Mouse (Mus musculus): ENCODE results near the gene Por. TPM values are rescaled to one million over a fixed set of nuclear protein-coding genes. Genes with fewer than 3 reads are reported as not detected.

The Por gene
- polyA plus RNA-seq, 1 experiment from 2014 or later: 97.3 TPM

DNA sequence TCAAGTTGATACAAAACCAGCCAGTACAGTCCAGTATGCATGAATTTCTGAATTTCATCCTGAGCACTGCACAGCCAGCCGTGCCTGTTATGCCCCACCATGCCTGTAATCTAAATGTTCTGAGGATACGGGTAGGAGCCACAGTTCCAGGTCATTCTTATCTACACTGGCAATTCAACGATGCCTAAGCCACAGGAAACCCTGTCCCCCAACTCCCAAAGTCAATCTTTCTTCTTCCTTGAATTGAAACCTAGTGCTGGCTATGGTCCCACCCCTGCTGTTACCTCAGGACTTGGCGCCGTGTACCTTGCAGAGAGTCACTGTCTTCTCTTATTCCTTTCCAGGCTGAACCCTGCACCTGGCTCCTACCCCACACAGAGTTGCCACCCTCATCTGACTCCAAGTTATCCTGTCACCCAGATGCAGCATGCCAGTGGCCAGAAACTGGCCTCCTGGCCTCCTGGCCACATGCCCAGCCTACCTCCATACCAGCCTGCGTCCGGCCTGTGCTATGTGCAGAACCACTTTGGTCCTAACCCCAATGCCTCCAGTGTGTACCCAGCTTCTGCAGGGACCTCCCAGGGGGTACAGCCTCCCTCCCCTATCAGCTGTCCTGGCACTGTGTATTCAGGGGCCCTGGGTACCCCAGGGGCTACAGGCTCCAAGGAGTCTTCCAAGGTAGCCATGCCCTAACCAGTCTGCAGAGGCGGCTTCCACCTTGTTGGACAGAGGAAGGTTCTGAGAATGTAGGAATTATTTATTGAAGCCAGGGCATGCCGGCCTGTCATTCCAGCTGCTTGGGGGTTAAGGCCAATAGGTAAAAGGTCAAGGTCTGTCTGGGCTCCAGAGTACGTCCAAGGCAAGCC, 26.9 kb upstream of the Por start:
- Histone ChIP-seq H3K4me1 (0 out of 2 replicates have a peak, but pooled peaks cover 3% of the 10 kb centered on the region), H3K4me3 (no peak overlapping the region), H3K27ac (replicated peaks) (no peak overlapping the region), H3K36me3 (replicated peaks) (peaks cover 58% of the 10 kb centered on the region), H3K9me3 (no peaks in the 10 kb centered on the region), H3K27me3 (replicated peaks; ENCODE audit: low read depth, poor library complexity, severe bottlenecking) (no peaks in the 10 kb centered on the region)
- 82% methylated on average over 10 of the region's 10 CpGs for WGBS
- no peak for DNase-seq (ENCODE audit: low spot score)

DNA sequence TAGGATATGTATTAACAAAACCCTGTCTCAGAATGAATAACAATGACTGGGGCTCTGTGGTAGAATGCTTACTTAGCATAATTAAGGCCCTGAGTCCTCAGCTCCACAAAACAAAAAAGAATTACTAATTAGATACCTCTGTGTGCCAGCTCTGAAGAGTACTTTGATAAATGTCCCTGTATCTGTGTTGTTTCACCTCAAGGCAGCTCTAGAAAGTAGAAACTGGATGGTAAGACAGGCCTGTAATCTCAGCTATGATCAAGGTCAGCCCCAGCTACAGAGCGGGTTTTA, 26.3 kb upstream of the Por start:
- H3K27me3 ChIP-seq (replicated peaks; ENCODE audit: low read depth, poor library complexity, severe bottlenecking): no peaks in the 10 kb centered on the region
- H3K27ac ChIP-seq (replicated peaks): no peak overlapping the region
- H3K4me3 ChIP-seq: no peak overlapping the region
- H3K4me1 ChIP-seq: 0 out of 2 replicates have a peak, but pooled peaks cover 3% of the 10 kb centered on the region
- peaks cover 53% of the 10 kb centered on the region for H3K36me3 ChIP-seq (replicated peaks)
- no peak for DNase-seq (ENCODE audit: low spot score)
- H3K9me3 ChIP-seq: no peaks in the 10 kb centered on the region
- 91% methylated on average over 1 of the region's 1 CpGs for WGBS

DNA sequence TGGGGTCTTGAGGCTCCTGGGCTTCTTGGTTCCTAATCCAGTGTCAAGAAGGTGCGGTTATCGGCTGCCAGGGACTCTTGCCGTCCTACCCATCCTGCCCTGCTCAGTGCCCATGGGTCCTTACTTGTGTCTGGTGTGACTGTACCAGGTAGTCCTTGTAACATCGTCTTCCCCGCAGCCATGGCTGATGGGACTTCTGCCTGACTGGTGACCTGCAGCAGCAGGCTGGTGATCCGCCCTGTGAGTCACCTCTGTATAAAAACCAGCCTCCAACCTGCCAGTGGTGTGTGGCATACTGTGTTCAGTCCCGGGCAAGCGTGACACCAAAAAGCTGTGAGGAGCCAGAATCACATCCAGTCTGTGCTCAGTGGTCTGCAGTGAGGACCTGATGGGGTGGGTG, 26.0 kb upstream of the Por start:
- no peak overlapping the region for H3K4me3 ChIP-seq
- peaks cover 49% of the 10 kb centered on the region for H3K36me3 ChIP-seq (replicated peaks)
- 0 out of 2 replicates have a peak, but pooled peaks cover 3% of the 10 kb centered on the region for H3K4me1 ChIP-seq
- no peaks in the 10 kb centered on the region for H3K27me3 ChIP-seq (replicated peaks; ENCODE audit: low read depth, poor library complexity, severe bottlenecking)
- H3K9me3 ChIP-seq: no peaks in the 10 kb centered on the region
- no peak for DNase-seq (ENCODE audit: low spot score)
- H3K27ac ChIP-seq (replicated peaks): no peak overlapping the region
- 96% methylated on average over 8 of the region's 8 CpGs for WGBS

DNA sequence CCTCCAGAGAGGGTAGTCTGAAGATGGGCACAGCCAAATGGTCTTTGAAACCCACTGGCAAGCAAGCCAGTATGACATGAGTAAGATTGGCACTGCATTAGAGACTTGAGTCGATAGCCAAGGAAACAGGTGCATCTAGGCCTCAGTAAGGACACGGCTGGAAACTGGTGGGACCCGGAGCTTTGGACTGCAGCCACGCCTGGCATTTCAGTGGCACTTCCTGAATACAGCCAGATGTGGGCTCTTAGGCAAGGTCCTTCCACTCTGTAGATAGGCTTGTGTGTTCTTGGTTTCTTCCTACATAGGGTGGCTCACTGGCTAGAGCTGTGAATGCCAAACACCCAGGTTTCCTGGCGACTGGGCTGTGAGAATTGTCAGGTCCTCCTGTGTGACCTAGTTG, 24.5 kb upstream of the Por start:
- Histone ChIP-seq H3K36me3 (replicated peaks) (peaks cover 34% of the 10 kb centered on the region), H3K4me1 (0 out of 2 replicates have a peak, but pooled peaks cover 3% of the 10 kb centered on the region), H3K27ac (replicated peaks) (no peak overlapping the region), H3K27me3 (replicated peaks; ENCODE audit: low read depth, poor library complexity, severe bottlenecking) (no peaks in the 10 kb centered on the region), H3K9me3 (no peaks in the 10 kb centered on the region), H3K4me3 (no peak overlapping the region)
- WGBS: 84% methylated on average over 5 of the region's 5 CpGs
- no peak for DNase-seq (ENCODE audit: low spot score)

DNA sequence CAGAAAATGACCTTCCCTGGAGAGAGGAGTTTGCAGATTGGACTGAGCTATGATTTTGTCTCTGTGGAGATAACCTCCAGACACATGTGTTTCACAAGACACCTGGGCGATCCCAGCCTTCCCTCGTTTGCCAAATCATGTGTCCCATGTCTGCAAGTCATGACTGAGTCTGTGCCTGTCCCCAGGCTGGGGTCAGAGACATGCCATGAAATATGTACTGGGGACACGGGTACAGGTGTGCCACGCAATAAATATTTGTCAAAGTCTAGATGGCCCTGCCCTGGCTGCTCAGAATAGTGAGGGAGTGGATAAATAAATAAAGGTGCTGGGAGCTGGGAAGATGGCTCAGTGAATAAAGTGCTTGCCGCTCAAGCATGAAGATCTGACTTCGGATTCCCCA, 23.8 kb upstream of the Por start:
- no peak overlapping the region for H3K27ac ChIP-seq (replicated peaks)
- H3K9me3 ChIP-seq: no peaks in the 10 kb centered on the region
- peaks cover 27% of the 10 kb centered on the region for H3K36me3 ChIP-seq (replicated peaks)
- H3K4me3 ChIP-seq: no peak overlapping the region
- H3K27me3 ChIP-seq (replicated peaks; ENCODE audit: low read depth, poor library complexity, severe bottlenecking): no peaks in the 10 kb centered on the region
- H3K4me1 ChIP-seq: 0 out of 2 replicates have a peak, but pooled peaks cover 3% of the 10 kb centered on the region
- no peak for DNase-seq (ENCODE audit: low spot score)
- 88% methylated on average over 6 of the region's 6 CpGs for WGBS

DNA sequence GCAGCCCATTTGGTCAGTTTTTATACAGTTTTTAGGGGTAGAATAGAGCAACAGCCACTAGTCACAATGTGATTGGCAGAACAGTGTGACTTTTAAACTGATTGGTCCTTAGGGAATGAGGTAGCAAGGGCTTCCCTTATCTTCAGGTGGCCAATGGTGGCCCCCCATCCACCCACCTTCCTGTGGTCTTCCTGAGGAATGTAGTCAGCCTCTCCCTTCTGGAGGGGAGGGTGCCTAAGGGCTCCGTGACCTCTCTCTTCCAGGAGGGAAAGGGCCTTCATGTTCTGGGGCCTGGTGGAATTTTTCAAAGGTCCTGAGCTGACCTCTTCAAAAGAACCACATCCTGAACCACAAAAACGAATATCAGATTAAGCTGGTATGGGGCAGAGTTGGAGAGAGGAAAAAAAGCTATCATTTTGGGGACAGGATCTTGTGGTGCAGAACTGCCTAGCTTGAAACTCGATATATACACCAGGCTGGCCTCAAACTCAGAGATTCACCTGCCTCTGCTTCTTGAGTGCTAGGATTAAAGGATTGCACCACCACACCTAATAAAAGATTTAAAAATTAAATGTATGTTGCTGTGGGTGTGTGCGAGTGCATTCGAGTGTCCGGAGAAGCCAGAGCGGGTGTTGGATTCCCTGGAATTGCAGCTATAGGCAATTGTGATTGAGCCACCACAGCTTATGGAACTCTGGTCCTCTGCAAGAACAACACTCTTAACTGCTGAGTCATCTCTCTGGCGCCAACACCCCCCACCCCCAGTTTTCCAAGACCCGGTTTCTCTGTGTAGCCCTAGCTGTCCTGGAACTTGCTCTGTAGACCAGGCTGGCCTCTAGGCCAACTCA, 21.1 kb upstream of the Por start:
- Histone ChIP-seq H3K4me1 (peaks cover 11% of the 10 kb centered on the region; the same call in 1 of the 2 replicates), H3K4me3 (no peak overlapping the region), H3K27ac (replicated peaks) (no peak overlapping the region), H3K27me3 (replicated peaks; ENCODE audit: low read depth, poor library complexity, severe bottlenecking) (no peaks in the 10 kb centered on the region), H3K36me3 (replicated peaks) (peaks cover 6% of the 10 kb centered on the region), H3K9me3 (no peaks in the 10 kb centered on the region)
- WGBS: 81% methylated on average over 9 of the region's 9 CpGs
- DNase-seq (ENCODE audit: low spot score): no peak

DNA sequence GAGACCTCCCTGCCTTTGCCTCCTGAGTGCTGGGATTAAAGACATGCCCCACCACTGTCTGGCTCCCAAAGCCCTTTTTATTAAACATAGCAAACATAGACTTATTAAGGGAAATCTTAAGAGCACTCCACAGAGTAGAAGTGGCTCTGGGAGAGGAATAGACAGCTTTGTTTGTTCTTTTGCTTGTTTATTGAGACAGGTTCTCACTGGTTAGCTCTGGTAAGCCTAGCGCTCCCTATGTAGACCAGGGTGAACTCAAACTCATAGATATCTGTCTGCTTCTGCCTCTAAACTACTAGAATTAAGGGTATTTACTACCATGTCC, 20.6 kb upstream of the Por start:
- no peak for DNase-seq (ENCODE audit: low spot score)
- WGBS: 91% methylated on average over 1 of the region's 1 CpGs

DNA sequence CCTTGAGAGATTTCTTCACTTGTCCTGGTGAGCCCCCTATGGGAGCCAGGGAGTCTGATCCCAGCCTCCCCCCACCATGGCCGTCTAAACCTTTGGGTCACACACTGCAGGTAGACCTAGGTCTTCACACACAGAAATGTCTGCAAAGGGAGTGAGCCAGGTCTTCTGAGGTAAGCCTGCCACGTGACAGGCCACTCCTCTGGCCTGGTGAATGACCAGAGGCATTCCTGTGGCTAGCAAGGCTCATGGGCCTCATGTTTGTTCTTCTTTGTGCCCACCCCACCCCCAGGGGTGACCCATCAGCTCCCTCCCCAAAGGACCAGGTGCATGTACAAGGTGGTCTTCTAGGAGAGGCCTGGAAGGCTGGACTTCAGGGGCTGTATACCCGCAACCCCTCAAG, 18.3 kb upstream of the Por start:
- Histone ChIP-seq H3K36me3 (replicated peaks) (no peaks in the 10 kb centered on the region), H3K4me3 (no peak overlapping the region), H3K27me3 (replicated peaks; ENCODE audit: low read depth, poor library complexity, severe bottlenecking) (no peaks in the 10 kb centered on the region), H3K27ac (replicated peaks) (peak overlapping the region; percentile 26; the same call in 1 of the 2 replicates), H3K4me1 (peaks cover 9% of the 10 kb centered on the region; the same call in 1 of the 2 replicates), H3K9me3 (no peaks in the 10 kb centered on the region)
- DNase-seq (ENCODE audit: low spot score): no peak
- 81% methylated on average over 3 of the region's 3 CpGs for WGBS

More for the DNA sequence above, 20.6 kb upstream of the Por start:
- no peak overlapping the region for H3K27ac ChIP-seq (replicated peaks)
- H3K36me3 ChIP-seq (replicated peaks): no peaks in the 10 kb centered on the region
- H3K4me3 ChIP-seq: no peak overlapping the region
- H3K27me3 ChIP-seq (replicated peaks; ENCODE audit: low read depth, poor library complexity, severe bottlenecking): no peaks in the 10 kb centered on the region
- no peaks in the 10 kb centered on the region for H3K9me3 ChIP-seq
- peaks cover 12% of the 10 kb centered on the region; the same call in 1 of the 2 replicates for H3K4me1 ChIP-seq

DNA sequence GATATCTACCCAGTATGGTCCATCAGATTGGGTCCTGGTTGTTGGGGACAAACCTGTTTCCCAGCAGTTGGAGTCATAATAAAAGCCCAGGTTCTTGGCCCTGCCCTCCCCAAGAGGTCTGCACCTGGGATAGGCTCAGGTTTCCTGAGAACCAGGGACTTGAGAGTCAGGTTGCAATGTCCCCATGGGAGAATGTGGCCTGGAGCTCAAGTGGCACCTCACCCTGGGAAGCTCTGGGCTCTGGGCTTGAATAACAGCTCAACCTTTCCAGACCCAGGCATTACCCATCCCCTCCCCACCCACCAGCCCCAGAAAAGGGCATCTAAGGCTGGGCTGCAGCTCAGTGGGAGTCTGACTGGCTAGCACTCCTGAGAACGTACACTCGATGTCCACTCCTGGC, 16.6 kb upstream of the Por start:
- 72% methylated on average over 2 of the region's 2 CpGs for WGBS
- no peaks in the 10 kb centered on the region for H3K9me3 ChIP-seq
- H3K27ac ChIP-seq (replicated peaks): peak overlapping the region; percentile 8; the same call in 1 of the 2 replicates
- H3K4me3 ChIP-seq: no peak overlapping the region
- peaks cover 9% of the 10 kb centered on the region; the same call in 1 of the 2 replicates for H3K4me1 ChIP-seq
- no peaks in the 10 kb centered on the region for H3K27me3 ChIP-seq (replicated peaks; ENCODE audit: low read depth, poor library complexity, severe bottlenecking)
- DNase-seq (ENCODE audit: low spot score): no peak
- H3K36me3 ChIP-seq (replicated peaks): no peaks in the 10 kb centered on the region

DNA sequence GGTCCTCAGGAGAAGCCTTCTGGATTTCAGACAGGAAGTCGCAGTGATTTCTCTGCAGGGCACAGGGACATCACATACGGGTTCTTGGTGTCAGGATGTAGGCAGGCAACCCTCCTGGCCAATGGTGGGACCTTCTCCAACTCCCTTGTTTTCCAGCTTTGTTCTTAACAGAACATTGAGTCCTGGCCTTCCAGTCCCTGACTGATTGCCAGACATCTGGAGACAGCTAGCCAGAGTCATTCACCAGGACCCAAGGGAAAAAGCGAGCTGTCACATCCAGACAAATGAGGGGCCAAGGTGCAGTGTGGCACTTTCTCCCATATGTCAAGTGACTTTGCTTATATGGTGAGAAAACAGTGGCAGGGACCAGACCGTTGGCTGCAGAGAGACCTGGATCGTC, 13.8 kb upstream of the Por start:
- Histone ChIP-seq H3K27ac (replicated peaks) (no peak overlapping the region), H3K4me1 (peaks cover 9% of the 10 kb centered on the region; the same call in 1 of the 2 replicates), H3K4me3 (no peak overlapping the region), H3K9me3 (no peaks in the 10 kb centered on the region), H3K36me3 (replicated peaks) (no peaks in the 10 kb centered on the region), H3K27me3 (replicated peaks; ENCODE audit: low read depth, poor library complexity, severe bottlenecking) (no peaks in the 10 kb centered on the region)
- WGBS: 82% methylated on average over 5 of the region's 5 CpGs
- DNase-seq (ENCODE audit: low spot score): no peak

DNA sequence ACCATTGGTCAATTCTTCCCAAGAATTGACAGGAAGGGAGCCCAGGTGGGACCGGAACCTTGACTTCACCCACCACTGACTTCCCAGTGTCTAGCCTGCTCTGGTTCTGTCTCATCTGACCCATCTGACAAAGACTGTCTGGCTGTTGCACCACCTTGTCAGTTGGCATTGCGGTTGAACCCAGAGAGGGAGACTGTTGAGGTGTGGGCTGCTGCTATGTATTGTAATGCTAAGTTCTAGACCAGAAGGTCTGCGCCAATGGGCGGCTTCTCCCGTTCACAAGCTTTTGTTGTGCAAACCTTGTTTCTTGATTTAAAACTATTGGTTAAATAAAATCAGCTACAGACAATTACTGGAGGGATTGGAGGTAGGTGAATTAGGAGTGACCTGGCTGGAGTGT, 12.7 kb upstream of the Por start:
- Histone ChIP-seq H3K4me1 (peaks cover 9% of the 10 kb centered on the region; the same call in 1 of the 2 replicates), H3K27ac (replicated peaks) (no peak overlapping the region), H3K36me3 (replicated peaks) (no peaks in the 10 kb centered on the region), H3K9me3 (no peaks in the 10 kb centered on the region), H3K4me3 (no peak overlapping the region), H3K27me3 (replicated peaks; ENCODE audit: low read depth, poor library complexity, severe bottlenecking) (no peaks in the 10 kb centered on the region)
- 83% methylated on average over 5 of the region's 5 CpGs for WGBS
- no peak for DNase-seq (ENCODE audit: low spot score)

DNA sequence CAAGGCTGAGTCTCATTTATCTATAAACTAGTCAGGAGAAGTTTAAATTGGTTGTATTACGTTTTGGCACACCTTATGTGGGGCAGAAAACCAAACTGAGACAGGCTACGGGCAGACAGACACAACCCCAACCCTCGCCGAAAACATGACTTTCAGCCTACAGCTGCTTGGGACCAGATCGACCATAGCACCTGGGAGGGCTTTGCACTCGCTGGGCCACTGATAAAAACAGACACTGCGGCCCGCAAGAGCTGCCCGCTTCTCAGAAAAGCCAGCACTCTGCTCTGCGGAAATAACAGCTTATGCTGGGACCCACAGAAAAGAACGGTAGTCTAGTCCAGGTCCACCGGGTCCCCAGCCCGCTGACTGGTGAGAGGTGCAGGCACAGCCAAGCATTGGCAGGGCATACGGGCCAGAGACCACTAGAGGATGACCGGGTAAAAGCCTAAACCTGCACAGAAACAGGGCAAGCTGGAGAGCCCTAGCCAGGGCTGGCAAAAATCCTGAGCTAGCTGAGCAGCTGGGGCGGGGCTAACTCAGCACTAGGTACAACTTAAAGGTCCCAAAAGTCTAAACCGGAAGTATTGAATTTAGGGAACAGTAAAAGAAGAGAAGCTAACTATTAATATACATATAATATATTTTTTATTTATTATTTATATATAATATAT, 12.0 kb upstream of the Por start:
- H3K36me3 ChIP-seq (replicated peaks): no peaks in the 10 kb centered on the region
- no peaks in the 10 kb centered on the region for H3K9me3 ChIP-seq
- no peak for DNase-seq (ENCODE audit: low spot score)
- no peak overlapping the region for H3K4me3 ChIP-seq
- H3K27me3 ChIP-seq (replicated peaks; ENCODE audit: low read depth, poor library complexity, severe bottlenecking): no peaks in the 10 kb centered on the region
- H3K27ac ChIP-seq (replicated peaks): no peak overlapping the region
- H3K4me1 ChIP-seq: peaks cover 9% of the 10 kb centered on the region; the same call in 1 of the 2 replicates
- WGBS: 52% methylated on average over 17 of the region's 17 CpGs

Measured in embryonic facial prominence, embryonic 10.5 days (tissue).